Mouse (Mus musculus): ENCODE results near the gene Fscn1. TPM values are rescaled to one million over a fixed set of nuclear protein-coding genes. Genes with fewer than 3 reads are reported as not detected.
A peak's percentile ranks its signal among the peaks of the same experiment; 100 is the strongest.

Fscn1 gene
- total RNA-seq, 2 experiments from 2014 or later: 165 to 188 TPM

- DNase-seq (ENCODE audit: low spot score in 2 of 2): peak; percentile 75 to 92
These were observed 8.3 kb downstream of the Fscn1 start for GRCm38 (mm10) chr5:142968411-142968810.

DNA sequence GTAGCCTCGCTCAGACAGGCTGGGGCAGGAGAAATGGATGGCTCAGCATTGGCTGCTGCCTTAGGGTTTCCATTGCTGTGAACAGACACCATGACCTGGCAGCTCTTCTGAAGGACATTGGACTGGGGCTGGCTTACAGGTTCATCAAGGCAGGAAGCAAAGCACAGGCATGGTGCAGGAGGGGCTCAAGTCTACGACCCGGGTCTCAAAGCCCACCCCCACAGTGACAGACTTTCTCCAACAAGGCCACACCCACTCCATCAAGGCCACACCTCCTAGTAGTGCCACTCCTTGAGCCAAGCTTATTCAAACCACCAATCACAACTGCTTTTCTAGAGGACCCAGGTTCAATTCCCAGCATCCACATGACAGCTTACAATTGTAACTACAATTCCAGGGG is 13.8 kb downstream of the Fscn1 start:
- no peak for DNase-seq (ENCODE audit: low spot score in 2 of 2)

GRCm38 (mm10) chr5:142974598-142975121 is 14.5 kb downstream of the Fscn1 start:
- peak; percentile 77 to 87 for DNase-seq (ENCODE audit: low spot score in 2 of 2)

DNA sequence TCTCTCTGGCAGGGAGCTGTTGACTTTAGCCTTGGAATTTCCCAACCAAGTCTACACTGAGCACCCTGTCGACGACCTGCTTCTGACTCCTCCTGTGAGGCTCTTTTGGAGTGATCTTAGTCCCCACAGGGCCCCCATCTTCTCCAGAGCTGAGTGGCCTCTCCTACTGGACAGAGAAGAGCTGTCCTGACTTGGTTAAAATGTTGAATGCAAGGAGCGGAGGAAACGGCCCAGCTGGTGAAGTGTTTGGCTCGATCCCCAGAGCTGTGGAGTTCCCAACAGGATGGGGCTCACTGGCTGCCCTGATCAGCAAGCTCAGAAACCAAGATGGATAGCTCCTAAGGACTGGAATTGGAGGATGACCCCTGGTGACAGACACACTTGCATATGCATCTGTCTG is 16.4 kb downstream of the Fscn1 start:
- no peak for DNase-seq (ENCODE audit: low spot score in 2 of 2)

DNA sequence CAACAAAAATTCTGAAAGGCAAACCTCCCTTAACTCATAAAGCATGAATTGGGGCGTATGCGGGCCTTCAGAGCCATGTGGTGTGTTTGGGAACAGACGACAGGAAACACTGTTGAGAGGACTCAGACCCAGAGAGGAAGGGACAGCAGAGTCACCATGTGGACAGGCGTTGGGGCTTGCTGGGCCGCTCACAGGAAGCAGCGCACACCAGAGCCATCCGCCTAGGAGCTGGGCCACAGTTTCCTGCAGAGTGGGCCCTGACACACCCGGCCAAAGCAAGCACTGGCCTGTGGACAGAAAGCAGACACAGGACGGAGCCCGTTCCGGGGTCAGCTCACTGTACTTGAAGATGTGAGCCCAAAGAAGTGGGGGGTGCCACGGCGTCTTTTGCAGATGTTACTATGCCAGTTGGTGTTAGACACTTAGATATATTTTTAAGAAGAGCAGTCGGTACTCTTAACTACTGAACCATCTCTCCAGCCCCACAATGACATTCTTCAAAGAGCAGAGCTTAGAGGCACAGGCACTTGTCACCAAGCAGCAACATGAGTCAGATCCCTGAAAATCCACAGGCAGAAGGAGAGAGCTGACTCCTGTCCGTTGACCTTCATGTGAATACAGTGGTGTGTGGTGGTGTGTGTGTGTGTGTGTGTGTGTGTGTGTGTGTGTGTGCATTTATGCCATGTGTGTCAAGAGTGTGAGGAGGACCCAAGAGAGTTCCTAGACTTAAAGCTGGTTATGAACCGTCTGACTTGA is 22.1 kb downstream of the Fscn1 start:
- no peak for DNase-seq (ENCODE audit: low spot score in 2 of 2)

GRCm38 (mm10) chr5:142983174-142983573 is 23.0 kb downstream of the Fscn1 start:
- no peak for DNase-seq (ENCODE audit: low spot score in 2 of 2)

DNA sequence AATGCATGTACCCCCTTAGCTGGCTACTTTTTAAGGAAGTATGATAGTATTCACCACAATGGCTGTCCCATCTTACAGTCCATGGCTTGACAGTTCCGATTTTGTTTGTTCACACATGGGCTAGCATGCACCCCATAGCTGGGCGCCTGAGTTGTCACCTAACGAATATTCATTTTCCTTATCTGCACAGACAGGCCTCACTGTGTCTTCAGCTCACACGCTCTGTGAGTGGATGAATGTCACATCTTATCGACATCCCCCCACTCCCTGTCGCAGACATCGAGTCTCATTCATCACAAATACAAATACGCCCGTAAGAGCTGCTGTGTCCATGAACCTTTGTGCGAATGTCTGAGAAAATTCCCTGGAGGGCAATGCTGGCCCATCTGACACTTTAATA is 24.1 kb downstream of the Fscn1 start:
- no peak for DNase-seq (ENCODE audit: low spot score in 2 of 2)

DNA sequence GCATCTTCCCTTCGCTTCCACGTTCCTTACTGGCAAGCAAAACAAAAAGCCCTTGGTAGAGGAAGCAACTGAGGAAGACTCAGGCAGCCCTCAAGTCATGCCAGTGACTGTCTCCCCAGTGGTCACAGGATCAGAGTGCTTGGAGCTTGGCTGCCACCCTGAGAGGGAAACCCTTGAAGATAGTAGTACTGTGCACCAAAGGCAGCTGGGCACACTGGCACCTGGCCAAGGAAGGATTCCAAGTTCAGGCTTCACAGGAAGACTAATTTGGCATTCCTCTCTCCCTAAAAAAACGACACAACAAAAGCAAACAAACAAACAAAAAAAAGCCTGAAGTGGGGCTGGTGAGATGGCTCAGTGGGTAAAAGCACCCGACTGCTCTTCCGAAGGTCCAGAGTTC is 28.4 kb downstream of the Fscn1 start:
- peak in 1 of 2 experiments; percentile 48 for DNase-seq (ENCODE audit: low spot score in 2 of 2)

DNA sequence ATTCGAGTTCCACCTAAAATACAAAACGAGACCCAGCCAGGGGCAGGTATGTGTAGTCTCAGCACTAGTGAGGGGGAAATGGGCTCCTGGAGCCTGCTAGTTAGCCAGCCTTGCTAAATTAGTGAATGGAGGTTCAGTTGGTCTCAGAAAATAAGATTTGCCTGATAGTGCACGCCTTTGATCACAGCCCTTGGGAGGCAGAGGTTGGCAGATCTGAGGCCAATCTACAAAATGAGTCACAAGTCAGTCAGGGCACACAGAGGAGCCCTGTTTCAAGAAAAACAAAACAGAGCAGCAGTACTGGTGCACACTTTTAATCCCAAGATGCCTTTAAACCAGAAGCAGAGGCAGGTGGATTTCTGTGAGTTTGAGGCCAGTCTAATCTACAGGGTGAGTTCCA is 29.0 kb downstream of the Fscn1 start:
- DNase-seq (ENCODE audit: low spot score in 2 of 2): no peak

GRCm38 (mm10) chr5:142994746-142995145 is 34.6 kb downstream of the Fscn1 start:
- DNase-seq (ENCODE audit: low spot score in 2 of 2): no peak

DNA sequence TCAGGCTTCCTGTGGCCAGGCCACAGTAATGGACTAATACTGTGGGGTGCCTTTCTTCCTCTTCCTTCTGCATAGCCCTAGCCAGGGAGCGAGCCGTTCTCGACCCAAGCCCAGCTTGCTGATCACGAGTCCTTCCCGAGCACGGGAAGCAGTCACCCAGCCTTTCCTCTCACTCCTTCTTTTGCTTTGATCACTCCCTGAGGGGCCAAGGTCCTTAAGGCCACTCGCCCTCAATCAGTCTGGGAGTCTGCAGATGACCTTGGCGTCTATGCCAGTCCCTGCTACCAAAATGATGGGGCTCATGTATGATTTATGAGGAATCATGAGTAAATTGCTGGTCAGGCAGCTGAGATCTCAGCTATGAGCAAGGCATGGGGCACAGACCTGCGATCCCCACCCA is 37.4 kb downstream of the Fscn1 start:
- no peak for DNase-seq (ENCODE audit: low spot score in 2 of 2)

GRCm38 (mm10) chr5:142998171-142998570 is 38.0 kb downstream of the Fscn1 start:
- no peak for DNase-seq (ENCODE audit: low spot score in 2 of 2)

GRCm38 (mm10) chr5:143000091-143000490 is 39.9 kb downstream of the Fscn1 start:
- no peak for DNase-seq (ENCODE audit: low spot score in 2 of 2)

DNA sequence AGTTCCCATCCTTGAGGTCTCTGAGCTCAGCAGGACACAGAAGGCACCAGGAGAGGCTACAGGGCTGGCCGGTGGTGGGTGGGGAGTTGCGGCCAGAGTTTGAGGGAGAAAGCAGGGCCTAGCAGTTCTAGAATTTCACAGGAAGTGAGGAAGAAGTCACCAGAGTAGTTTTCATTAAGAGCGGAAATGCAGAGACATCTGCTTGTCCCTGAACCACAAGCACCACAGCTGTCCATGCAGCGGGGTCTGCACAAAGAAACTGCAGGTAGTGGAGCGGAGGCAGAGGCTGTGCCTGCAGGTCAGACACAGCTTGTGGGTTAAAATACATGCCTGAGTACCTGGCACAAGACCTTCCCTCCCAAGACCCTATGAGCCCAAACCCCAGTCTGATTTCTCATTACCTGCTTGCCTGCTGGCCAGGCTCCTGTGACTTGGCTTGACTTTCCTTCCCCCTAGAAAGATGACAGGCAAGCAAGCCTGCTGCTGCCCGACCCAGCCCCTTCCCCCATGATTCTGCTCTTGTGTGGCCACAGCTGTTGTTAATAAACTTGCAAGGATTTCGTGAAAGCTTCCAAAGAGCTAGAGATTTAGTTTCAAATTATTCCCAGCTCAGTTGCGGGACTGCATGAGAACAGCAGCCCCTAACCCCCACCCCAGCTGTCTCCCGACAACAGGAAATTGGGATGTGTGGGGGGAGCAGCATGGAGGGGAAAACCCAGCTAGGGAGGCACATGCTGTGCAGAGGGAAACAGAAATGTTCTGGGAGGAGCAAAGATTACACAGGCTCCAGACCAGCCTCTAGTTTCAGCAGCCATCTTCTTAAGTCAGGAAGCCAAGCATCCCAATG is 40.7 kb downstream of the Fscn1 start:
- DNase-seq (ENCODE audit: low spot score in 2 of 2): peak; percentile 40 to 67

GRCm38 (mm10) chr5:143009383-143009782 is 49.2 kb downstream of the Fscn1 start:
- DNase-seq (ENCODE audit: low spot score in 2 of 2): peak in 1 of 2 experiments; percentile 31

DNA sequence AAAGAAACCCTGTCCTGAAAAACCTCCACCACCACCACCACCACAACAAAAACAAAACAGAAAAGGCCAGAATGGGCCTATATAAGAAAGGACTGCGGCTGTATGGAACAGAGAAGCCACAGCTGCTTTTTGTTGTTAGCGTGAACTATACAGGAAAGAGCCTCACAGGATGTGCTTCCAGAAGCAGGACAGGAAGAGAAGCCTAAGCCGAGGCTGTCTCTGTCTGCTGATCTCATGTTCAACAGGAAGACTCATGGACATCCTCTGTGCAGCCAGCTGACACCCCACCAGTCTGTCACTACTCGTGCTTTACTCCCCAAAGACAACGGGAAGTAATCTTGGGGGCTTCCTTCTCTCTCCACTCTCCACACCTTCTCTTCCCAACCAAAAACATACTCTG is 57.3 kb downstream of the Fscn1 start:
- DNase-seq (ENCODE audit: low spot score in 2 of 2): no peak

Other genes starting within 250 kb of the Fscn1 start
- gene Tnrc18, start 142.7 kb upstream of the Fscn1 start, total RNA-seq (2021): 100 to 1,000 TPM; 135 to 137 TPM
- 10 to 100 TPM; 33.9 to 37.6 TPM for gene Fbxl18, start 64.9 kb upstream of the Fscn1 start, total RNA-seq (2021)
- 1,000 to 10,000 TPM; 3,167 to 3,215 TPM for gene Actb, start 53.6 kb upstream of the Fscn1 start, total RNA-seq (2021)
- 10 to 100 TPM; 48.2 to 49.3 TPM for gene Rnf216, start 152.7 kb downstream of the Fscn1 start, total RNA-seq (2021)
- gene Olfr718-ps1, start 187.2 kb downstream of the Fscn1 start, total RNA-seq (2021): under 1 TPM in 1 of 2 experiments, not detected in 1; 0.12 TPM
- 10 to 100 TPM; 14.3 to 15.1 TPM for gene Rbak, start 220.4 kb downstream of the Fscn1 start, total RNA-seq (2021)
- not detected for gene Spdye4b, start 220.7 kb downstream of the Fscn1 start, total RNA-seq (2021)

Measured in layer of hippocampus, adult 18-20 months (tissue).